Mouse (Mus musculus) thymus, postnatal 14 days (tissue): Measurements from ENCODE around the gene Glrx.

Experiments used
- DNase-seq: peaks from one replicate; pipeline ENCODE4 v3.0.0; 2021

Glrx gene

GRCm38 (mm10) chr13:75892876-75893275, 53.2 kb downstream of the Glrx start:
- DNase-seq = no peak
